Mouse (Mus musculus): ENCODE data around the gene Csrp1. TPM values are rescaled to one million over a fixed set of nuclear protein-coding genes. Genes with fewer than 3 reads are reported as not detected.

The Csrp1 gene
- polyA plus RNA-seq, 1 experiment from 2014 or later: 33.8 TPM

GRCm38 (mm10) chr1:135719486-135719885, 375 bp upstream of the Csrp1 start:
- Histone ChIP-seq H3K4me3 (replicated peaks) (no peak overlapping the region), H3K27me3 (no peaks in the 10 kb centered on the region), H3K9ac (no peak overlapping the region), H3K27ac (no peak overlapping the region), H3K4me1 (replicated peaks) (peaks cover 38% of the 10 kb centered on the region), H3K36me3 (no peaks in the 10 kb centered on the region), H3K9me3 (replicated peaks) (no peaks in the 10 kb centered on the region), H3K4me2 (peak overlapping the region; percentile 28; the same call in 1 of the 2 replicates)
- 14% methylated on average over 9 of the region's 9 CpGs for WGBS (ENCODE audit: insufficient replicate concordance)
- ATAC-seq (ENCODE audit: low read depth): no peak; the same call in 1 of the 2 replicates
- no peak for DNase-seq

- ATAC-seq (ENCODE audit: low read depth) (no peak), DNase-seq (no peak)
- H3K4me1 ChIP-seq (replicated peaks): peaks cover 53% of the 10 kb centered on the region
- H3K27ac ChIP-seq: no peak overlapping the region
- no peaks in the 10 kb centered on the region for H3K36me3 ChIP-seq
- no peaks in the 10 kb centered on the region for H3K27me3 ChIP-seq
- no peak overlapping the region for H3K4me2 ChIP-seq
- no peak overlapping the region for H3K4me3 ChIP-seq (replicated peaks)
- no peaks in the 10 kb centered on the region for H3K9me3 ChIP-seq (replicated peaks)
- 53% methylated on average over 1 of the region's 1 CpGs for WGBS (ENCODE audit: insufficient replicate concordance)
- no peak overlapping the region for H3K9ac ChIP-seq
These were observed 3.2 kb downstream of the Csrp1 start for GRCm38 (mm10) chr1:135723016-135723415.

GRCm38 (mm10) chr1:135724134-135724533, 4.3 kb downstream of the Csrp1 start:
- no peaks in the 10 kb centered on the region for H3K27me3 ChIP-seq
- peaks cover 63% of the 10 kb centered on the region for H3K4me1 ChIP-seq (replicated peaks)
- no peak overlapping the region for H3K27ac ChIP-seq
- ATAC-seq (ENCODE audit: low read depth) (no peak), DNase-seq (no peak)
- 52% methylated on average over 4 of the region's 4 CpGs for WGBS (ENCODE audit: insufficient replicate concordance)
- no peaks in the 10 kb centered on the region for H3K9me3 ChIP-seq (replicated peaks)
- no peak overlapping the region for H3K4me2 ChIP-seq
- no peak overlapping the region for H3K4me3 ChIP-seq (replicated peaks)
- H3K36me3 ChIP-seq: no peaks in the 10 kb centered on the region
- H3K9ac ChIP-seq: no peak overlapping the region

GRCm38 (mm10) chr1:135725324-135725723, 5.5 kb downstream of the Csrp1 start:
- Histone ChIP-seq H3K4me2 (no peak overlapping the region), H3K4me1 (replicated peaks) (peaks cover 64% of the 10 kb centered on the region), H3K36me3 (no peaks in the 10 kb centered on the region), H3K9me3 (replicated peaks) (no peaks in the 10 kb centered on the region), H3K9ac (no peak overlapping the region), H3K4me3 (replicated peaks) (no peak overlapping the region), H3K27ac (no peak overlapping the region), H3K27me3 (no peaks in the 10 kb centered on the region)
- WGBS (ENCODE audit: insufficient replicate concordance): 45% methylated on average over 6 of the region's 6 CpGs
- DNase-seq: no peak
- no peak for ATAC-seq (ENCODE audit: low read depth)

DNA sequence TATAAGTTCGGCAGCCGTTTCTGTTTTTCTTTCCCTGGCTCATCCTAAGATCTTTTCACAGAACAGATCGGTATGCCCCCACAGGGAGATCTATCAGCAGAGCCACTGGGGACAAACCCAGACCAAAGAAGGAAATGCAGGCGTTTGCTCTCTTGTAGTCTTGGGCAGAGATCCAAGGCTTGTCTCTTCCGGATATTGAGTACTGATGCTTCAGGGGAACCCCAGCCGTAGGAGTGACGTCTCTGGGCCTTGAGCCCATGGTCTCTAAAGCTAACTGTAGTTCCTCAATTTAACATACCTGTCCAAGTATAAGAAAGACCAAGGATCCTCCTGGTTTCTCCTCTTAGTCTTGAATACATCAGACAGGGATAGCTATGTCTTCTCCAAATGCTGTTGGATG, 6.1 kb downstream of the Csrp1 start:
- Histone ChIP-seq H3K27me3 (no peaks in the 10 kb centered on the region), H3K4me3 (replicated peaks) (no peak overlapping the region), H3K4me2 (no peak overlapping the region), H3K4me1 (replicated peaks) (peaks cover 67% of the 10 kb centered on the region), H3K9ac (no peak overlapping the region), H3K9me3 (replicated peaks) (no peaks in the 10 kb centered on the region), H3K27ac (no peak overlapping the region), H3K36me3 (no peaks in the 10 kb centered on the region)
- ATAC-seq (ENCODE audit: low read depth) (no peak), DNase-seq (no peak)
- whole genome bisulfite sequencing (ENCODE audit: insufficient replicate concordance): 66% methylated on average over 7 of the region's 7 CpGs

GRCm38 (mm10) chr1:135728631-135729366, 8.9 kb downstream of the Csrp1 start:
- no peaks in the 10 kb centered on the region for H3K27me3 ChIP-seq
- H3K36me3 ChIP-seq: no peaks in the 10 kb centered on the region
- H3K4me3 ChIP-seq (replicated peaks): peak overlapping the region; percentile 76
- ATAC-seq (ENCODE audit: low read depth): peak; percentile 92
- peak; percentile 86 for DNase-seq
- H3K4me2 ChIP-seq: peak overlapping the region; percentile 79
- 1% methylated on average over 35 of the region's 35 CpGs for WGBS (ENCODE audit: insufficient replicate concordance)
- H3K9ac ChIP-seq: peak overlapping the region; percentile 85
- peak overlapping the region; percentile 77 for H3K27ac ChIP-seq
- no peaks in the 10 kb centered on the region for H3K9me3 ChIP-seq (replicated peaks)
- H3K4me1 ChIP-seq (replicated peaks): peaks cover 88% of the 10 kb centered on the region

GRCm38 (mm10) chr1:135729367-135729713, 9.5 kb downstream of the Csrp1 start:
- Histone ChIP-seq H3K27ac (peak overlapping the region; percentile 77), H3K4me3 (replicated peaks) (peak overlapping the region; percentile 76), H3K9ac (peak overlapping the region; percentile 85), H3K36me3 (no peaks in the 10 kb centered on the region), H3K4me2 (peak overlapping the region; percentile 79), H3K9me3 (replicated peaks) (no peaks in the 10 kb centered on the region), H3K27me3 (no peaks in the 10 kb centered on the region), H3K4me1 (replicated peaks) (peaks cover 90% of the 10 kb centered on the region)
- no peak for DNase-seq
- WGBS (ENCODE audit: insufficient replicate concordance): 0% methylated on average over 11 of the region's 11 CpGs
- ATAC-seq (ENCODE audit: low read depth): peak; percentile 45

GRCm38 (mm10) chr1:135729821-135730220, 10.0 kb downstream of the Csrp1 start:
- Histone ChIP-seq H3K4me1 (replicated peaks) (peaks cover 91% of the 10 kb centered on the region), H3K4me3 (replicated peaks) (peak overlapping the region; percentile 76), H3K4me2 (peak overlapping the region; percentile 79), H3K9me3 (replicated peaks) (no peaks in the 10 kb centered on the region), H3K27ac (peak overlapping the region; percentile 77), H3K27me3 (no peaks in the 10 kb centered on the region), H3K36me3 (no peaks in the 10 kb centered on the region), H3K9ac (peak overlapping the region; percentile 85)
- whole genome bisulfite sequencing (ENCODE audit: insufficient replicate concordance): 14% methylated on average over 4 of the region's 4 CpGs
- no peak for DNase-seq
- peak; percentile 11; the same call in 1 of the 2 replicates for ATAC-seq (ENCODE audit: low read depth)

DNA sequence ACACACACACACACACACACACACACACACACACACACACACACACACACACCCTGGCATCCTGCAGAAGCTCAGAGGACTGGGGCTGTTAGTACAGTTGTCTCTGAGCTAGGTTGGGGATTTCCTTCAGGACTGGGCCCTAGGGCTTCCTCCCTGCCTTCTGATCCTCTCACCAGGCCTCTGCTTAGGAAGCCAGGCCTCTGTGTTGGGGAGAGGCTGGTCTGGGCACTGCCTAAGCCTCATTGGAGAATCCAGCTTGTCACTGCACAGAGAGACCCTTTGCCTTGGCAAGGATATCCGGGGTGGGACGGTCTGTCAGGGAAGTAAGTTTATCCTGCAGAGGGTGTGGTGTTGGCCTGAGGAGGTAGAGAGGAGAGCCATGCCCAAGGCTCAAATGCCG, 10.4 kb downstream of the Csrp1 start:
- WGBS (ENCODE audit: insufficient replicate concordance): 19% methylated on average over 3 of the region's 3 CpGs
- DNase-seq (no peak), ATAC-seq (ENCODE audit: low read depth) (no peak)
- Histone ChIP-seq H3K4me1 (replicated peaks) (peaks cover 92% of the 10 kb centered on the region), H3K9ac (peak overlapping the region; percentile 85), H3K4me2 (peak overlapping the region; percentile 79), H3K36me3 (no peaks in the 10 kb centered on the region), H3K9me3 (replicated peaks) (no peaks in the 10 kb centered on the region), H3K4me3 (replicated peaks) (peak overlapping the region; percentile 76), H3K27me3 (no peaks in the 10 kb centered on the region), H3K27ac (peak overlapping the region; percentile 56)

DNA sequence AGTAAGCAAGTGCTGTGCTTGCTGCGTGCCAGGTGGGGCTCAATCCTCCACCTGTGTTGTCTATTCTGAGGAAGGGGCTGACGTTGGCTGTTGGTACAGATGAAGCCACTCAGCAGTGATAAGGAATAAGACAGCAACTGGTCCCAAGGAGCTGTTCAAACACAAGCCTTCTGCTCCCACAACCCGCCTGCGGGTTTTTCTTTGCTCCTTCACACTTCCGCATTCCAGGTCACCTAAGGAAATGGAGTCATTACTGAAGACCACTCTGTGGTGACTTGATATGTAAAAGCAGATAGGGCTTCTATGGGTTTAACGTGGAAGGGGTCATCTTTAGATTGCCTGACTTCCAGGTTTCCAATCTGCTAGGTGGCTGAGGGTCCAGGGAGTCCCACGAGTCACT, 11.5 kb downstream of the Csrp1 start:
- H3K4me3 ChIP-seq (replicated peaks): no peak overlapping the region
- no peak overlapping the region; the same call in 1 of the 2 replicates for H3K27ac ChIP-seq
- DNase-seq (no peak), ATAC-seq (ENCODE audit: low read depth) (no peak)
- H3K36me3 ChIP-seq: no peaks in the 10 kb centered on the region
- H3K9ac ChIP-seq: peak overlapping the region; percentile 33
- H3K9me3 ChIP-seq (replicated peaks): no peaks in the 10 kb centered on the region
- WGBS (ENCODE audit: insufficient replicate concordance): 20% methylated on average over 7 of the region's 7 CpGs
- peaks cover 94% of the 10 kb centered on the region for H3K4me1 ChIP-seq (replicated peaks)
- no peaks in the 10 kb centered on the region for H3K27me3 ChIP-seq
- H3K4me2 ChIP-seq: peak overlapping the region; percentile 14; the same call in 1 of the 2 replicates

- H3K4me1 ChIP-seq (replicated peaks): peaks cover 88% of the 10 kb centered on the region
- ATAC-seq (ENCODE audit: low read depth): no peak
- peak overlapping the region; percentile 33; the same call in 1 of the 2 replicates for H3K9ac ChIP-seq
- H3K27ac ChIP-seq: no peak overlapping the region; the same call in 1 of the 2 replicates
- DNase-seq: no peak
- H3K27me3 ChIP-seq: no peaks in the 10 kb centered on the region
- no peak overlapping the region for H3K4me3 ChIP-seq (replicated peaks)
- no peaks in the 10 kb centered on the region for H3K36me3 ChIP-seq
- 61% methylated on average over 11 of the region's 11 CpGs for WGBS (ENCODE audit: insufficient replicate concordance)
- peak overlapping the region; percentile 14; the same call in 1 of the 2 replicates for H3K4me2 ChIP-seq
- H3K9me3 ChIP-seq (replicated peaks): no peaks in the 10 kb centered on the region
These were observed 12.2 kb downstream of the Csrp1 start for GRCm38 (mm10) chr1:135731897-135732684.
